Mouse (Mus musculus) layer of hippocampus, postnatal 10 days (tissue): ENCODE data around the gene Fam117a. TPM values are rescaled to one million over a fixed set of nuclear protein-coding genes. Genes with fewer than 3 reads are reported as not detected.
"Not testable (repeated sequence)": the region's sequence is repeated elsewhere in the genome, so short reads cannot be mapped to it uniquely, and the experiment has no call there.

ENCODE experiments used
- DNase-seq, 2 experiments: peaks; one replicate each; pipeline ENCODE4 v3.0.0; 2021; ENCODE audit warnings: low spot score in 2 of 2
- total RNA-seq, 2 experiments: library from RNA; stranded (reverse); gene quantifications; 2 replicates each; pipeline ENCODE4 v1.2.3; 2021

The Fam117a gene
- total RNA-seq, 2 experiments from 2014 or later = 5.8 to 6.5 TPM

DNA sequence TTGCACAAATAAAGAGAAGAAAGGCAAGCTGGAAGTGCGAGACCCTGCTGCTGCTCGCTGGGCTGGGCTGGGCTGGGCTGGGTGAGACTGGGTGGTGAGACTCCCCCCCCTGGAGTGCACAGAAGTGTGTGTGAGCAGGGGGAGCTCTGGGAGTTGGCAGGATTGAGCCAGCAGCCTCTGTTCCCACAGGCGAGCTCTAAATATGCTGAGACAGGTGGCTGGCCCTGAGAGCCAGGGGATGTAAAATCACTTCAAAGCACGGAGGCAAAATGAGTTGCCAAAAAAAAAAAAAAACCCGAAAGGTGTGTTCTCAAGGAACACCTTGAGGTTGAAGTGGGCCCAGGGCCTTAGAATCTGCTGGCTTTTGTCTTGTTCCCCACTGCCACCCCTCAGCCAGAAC is 54.9 kb downstream of the Fam117a start:
- peak; percentile 46 to 59 for DNase-seq

DNA sequence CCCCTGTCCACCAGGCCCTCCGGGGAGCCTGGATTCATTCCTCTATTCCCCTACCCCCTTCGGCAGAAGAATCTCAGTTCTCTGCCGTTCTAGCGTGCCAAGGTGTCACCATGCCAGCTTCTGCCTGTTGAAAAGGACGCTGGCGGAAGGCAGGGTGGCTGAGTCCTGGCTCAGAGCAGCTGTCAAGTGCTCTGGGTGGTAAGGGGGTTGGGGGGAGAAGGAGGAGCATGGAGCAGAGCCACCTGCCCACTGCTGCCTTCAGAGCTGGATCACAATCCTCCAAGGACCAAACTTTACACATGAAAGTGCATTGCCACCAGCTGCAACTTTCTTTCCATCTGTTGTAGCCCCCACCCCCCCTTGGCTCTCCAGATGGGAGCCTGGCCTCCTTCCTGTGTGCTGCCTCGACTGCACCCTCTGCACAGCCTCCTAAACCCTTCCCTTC is 55.4 kb downstream of the Fam117a start:
- peak; percentile 74 to 81 for DNase-seq

- DNase-seq = no peak
These were observed 56.1 kb downstream of the Fam117a start for GRCm38 (mm10) chr11:95392708-95393499.

DNA sequence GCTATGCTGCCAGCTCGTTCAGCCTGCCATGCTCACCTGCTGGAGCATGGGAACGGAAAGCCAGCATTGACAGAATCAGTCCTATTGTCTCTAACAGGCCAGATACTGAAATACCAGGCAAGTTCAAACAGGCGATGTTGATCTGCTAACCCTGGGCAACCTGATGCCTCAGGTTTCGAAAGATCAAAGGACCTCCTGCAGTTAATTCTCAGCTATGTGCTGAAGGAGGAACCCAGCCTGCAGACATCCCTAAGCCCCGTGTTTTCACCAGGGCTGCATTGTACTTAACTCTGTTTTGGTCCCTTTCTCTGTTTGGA is 56.6 kb downstream of the Fam117a start:
- DNase-seq = no peak

DNA sequence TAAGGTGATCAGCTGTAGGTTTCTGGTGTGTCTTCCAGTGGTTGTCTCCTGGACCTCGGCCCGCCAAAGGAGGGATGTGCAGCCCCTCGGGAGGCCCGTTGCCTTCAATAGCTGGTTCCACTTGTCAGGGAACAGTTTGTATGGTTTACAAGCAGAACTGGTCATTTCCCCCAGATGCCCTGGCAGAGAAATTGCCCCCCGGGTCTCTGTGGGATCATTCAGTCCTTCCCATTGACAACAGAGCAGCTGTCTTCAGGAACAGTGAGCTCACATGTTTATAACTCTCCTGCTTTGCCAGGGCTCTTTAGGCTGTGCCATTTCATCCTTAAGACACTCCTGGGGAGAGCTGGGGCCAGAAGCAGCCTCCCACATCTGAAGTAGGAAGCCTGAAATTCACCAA is 57.3 kb downstream of the Fam117a start:
- DNase-seq = no peak

DNA sequence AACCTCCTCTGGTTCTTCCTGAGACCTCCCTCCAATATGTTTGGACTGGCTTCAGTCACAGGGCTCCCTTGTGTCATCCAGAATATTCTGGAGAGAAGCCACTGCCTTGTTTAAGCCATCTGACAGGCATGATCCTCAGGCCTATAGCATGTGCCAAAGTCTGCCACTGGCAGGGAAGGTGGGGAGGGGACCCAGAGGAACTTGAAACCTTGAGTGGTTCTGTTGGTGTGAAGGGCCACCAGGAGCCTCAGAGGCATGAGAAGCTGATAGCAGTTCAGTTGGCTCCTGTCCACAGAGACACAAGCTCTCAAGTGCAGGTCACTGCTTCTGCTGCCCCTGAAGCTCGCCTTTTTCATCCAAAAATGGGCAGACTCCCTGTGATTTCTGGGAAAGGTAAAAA is 59.7 kb downstream of the Fam117a start:
- DNase-seq = no peak

- peak; percentile 89 to 90 for DNase-seq
These were observed 61.3 kb downstream of the Fam117a start for GRCm38 (mm10) chr11:95397843-95398835.

GRCm38 (mm10) chr11:95399520-95400020 is 62.8 kb downstream of the Fam117a start:
- DNase-seq = no peak

GRCm38 (mm10) chr11:95401568-95401967 is 64.8 kb downstream of the Fam117a start:
- DNase-seq = no peak

- DNase-seq = no peak
These were observed 65.4 kb downstream of the Fam117a start for GRCm38 (mm10) chr11:95402196-95402595.

- no peak for DNase-seq
These were observed 65.9 kb downstream of the Fam117a start for GRCm38 (mm10) chr11:95402658-95403101.

- no peak for DNase-seq
These were observed 66.8 kb downstream of the Fam117a start for GRCm38 (mm10) chr11:95403382-95404340.

- no peak for DNase-seq
These were observed 69.0 kb downstream of the Fam117a start for GRCm38 (mm10) chr11:95405771-95406170.

DNA sequence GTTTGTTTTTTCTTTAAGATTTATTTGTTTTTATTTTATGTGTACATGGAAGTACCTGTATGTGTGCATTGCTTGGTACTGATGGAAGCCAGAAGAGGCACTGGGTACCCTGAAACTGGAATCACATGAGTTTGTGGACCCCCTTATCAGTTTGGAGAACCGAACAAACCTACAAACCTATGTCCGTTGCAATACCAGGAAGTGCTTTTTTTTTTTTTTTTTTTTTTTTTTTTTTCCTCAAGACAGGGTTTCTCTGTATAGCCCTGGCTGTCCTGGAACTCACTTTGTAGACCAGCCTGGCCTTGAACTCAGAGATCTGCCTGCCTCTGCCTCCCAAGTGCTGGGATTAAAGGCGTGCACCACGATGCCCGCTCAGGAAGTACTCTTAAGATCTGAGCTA is 69.6 kb downstream of the Fam117a start:
- DNase-seq = not testable (repeated sequence)

- DNase-seq = no peak
These were observed 72.8 kb downstream of the Fam117a start for GRCm38 (mm10) chr11:95409450-95410112.

- no peak for DNase-seq
These were observed 74.7 kb downstream of the Fam117a start for GRCm38 (mm10) chr11:95411453-95412013.

DNA sequence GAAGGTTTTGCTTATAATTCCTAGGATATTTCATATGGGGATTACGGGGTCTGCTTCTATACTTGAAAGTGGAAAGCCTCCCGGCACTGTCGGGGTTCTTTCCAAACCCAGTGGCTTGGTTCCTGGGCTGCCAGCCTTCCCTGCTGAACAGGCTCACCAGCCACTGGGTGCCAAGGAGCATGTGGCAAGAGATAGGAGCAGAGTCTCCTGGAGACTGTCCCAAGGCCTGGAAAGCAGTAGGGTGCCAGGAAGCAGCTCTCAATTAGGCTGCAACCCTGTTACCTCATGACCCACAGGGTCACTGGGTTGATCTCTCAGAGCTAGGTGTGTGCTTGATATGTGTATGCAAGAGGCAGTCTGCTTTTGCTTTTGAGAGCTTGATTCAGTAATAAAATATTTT is 75.8 kb downstream of the Fam117a start:
- DNase-seq = no peak

DNA sequence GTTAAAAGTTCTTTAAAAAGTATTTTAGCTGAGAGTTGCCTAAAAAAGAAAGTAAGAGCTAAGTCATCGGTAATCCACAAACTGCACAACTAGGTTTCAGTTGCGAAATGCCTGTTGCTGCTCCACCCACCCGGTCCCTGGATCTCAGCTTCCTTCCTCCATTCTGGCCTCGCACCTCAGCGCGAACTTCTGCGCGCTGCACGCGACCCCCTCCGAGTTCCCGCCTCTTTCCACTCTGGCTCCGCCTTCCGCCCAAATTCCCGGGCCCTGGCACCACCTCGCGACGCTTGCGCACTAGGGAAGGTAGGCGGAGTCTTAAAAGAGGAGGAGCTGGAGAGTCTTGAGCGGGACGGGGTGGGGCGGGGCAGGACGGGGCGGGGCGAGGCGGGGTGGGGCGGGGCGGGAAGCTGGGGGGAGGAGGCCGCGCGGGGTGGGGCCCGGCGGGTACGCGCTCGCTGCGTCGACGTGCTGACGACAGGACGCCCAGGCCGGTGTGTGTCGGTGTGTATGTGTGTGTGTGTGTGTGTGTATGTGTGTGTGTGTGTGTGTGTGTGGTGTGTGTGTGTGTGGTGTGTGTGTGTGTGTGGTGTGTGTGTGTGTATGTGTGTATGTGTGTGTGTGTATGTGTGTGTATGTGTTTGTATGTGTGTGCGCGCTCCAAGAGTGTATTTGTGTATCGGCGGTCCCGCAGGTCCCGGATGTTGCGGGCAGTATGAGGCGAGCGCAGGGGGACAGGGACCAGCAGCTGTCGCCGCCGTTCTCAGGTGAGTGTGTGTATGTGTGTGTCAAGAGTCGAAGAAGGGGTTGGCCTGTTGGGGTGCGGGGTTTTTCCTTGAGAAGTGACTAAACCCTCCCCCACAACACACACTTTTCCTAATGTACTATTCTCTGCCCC is 77.1 kb downstream of the Fam117a start, which contains the start of gene Spop:
Gene Spop (plus strand): TSS at position 440 of the 895 bp plus-strand sequence.
- peak; percentile 87 to 91 for DNase-seq
